Mouse (Mus musculus): ENCODE measurements around the gene Reln. TPM values are rescaled to one million over a fixed set of nuclear protein-coding genes. Genes with fewer than 3 reads are reported as not detected.

Gene Reln
- polyA plus RNA-seq, 1 experiment: 0.61 TPM

GRCm38 (mm10) chr5:21865346-21866107 is 479.0 kb downstream of the Reln start, which contains the start of gene Slc26a5:
Gene Slc26a5, minus strand, starts transcription at chr5:21865604.
- DNase-seq: no peak

GRCm38 (mm10) chr5:21858653-21859052 is 485.8 kb downstream of the Reln start:
- no peak for TF ChIP-seq POLR2A (IDR thresholded peaks at IDR 0.05; ENCODE audit: control insufficient read depth, extremely low read depth, insufficient read depth, low read length, poor library complexity)
- TF ChIP-seq CTCF (IDR thresholded peaks at IDR 0.05; ENCODE audit: borderline replicate concordance, control insufficient read depth, extremely low read depth, insufficient read depth, low read length, poor library complexity): no peak
- 90% methylated on average over 7 of the region's 7 CpGs for WGBS
- Histone ChIP-seq H3K27me3 (ENCODE audit: control insufficient read depth, insufficient read depth, low read length) (no peaks in the 10 kb centered on the region), H3K4me1 (replicated peaks; ENCODE audit: control insufficient read depth, insufficient read depth, low read length) (no peaks in the 10 kb centered on the region), H3K4me3 (ENCODE audit: control insufficient read depth, insufficient read depth, low read length) (no peak overlapping the region), H3K27ac (ENCODE audit: control insufficient read depth, insufficient read depth, low read length) (no peak overlapping the region), H3K36me3 (ENCODE audit: control insufficient read depth, insufficient read depth, low read length) (no peaks in the 10 kb centered on the region)
- DNase-seq: no peak

More at GRCm38 (mm10) chr5:21865346-21866107, 479.0 kb downstream of the Reln start, which contains the start of gene Slc26a5:
- no peaks in the 10 kb centered on the region; the same call in 1 of the 2 replicates for H3K27me3 ChIP-seq (ENCODE audit: control insufficient read depth, insufficient read depth, low read length)
- H3K4me3 ChIP-seq (ENCODE audit: control insufficient read depth, insufficient read depth, low read length): no peak within 1 kb of the TSS
- no peaks in the 10 kb centered on the region for H3K4me1 ChIP-seq (replicated peaks; ENCODE audit: control insufficient read depth, insufficient read depth, low read length)
- WGBS: 11% methylated on average over 29 of the region's 29 CpGs
- no peaks in the 10 kb centered on the region for H3K36me3 ChIP-seq (ENCODE audit: control insufficient read depth, insufficient read depth, low read length)
- no peak for TF ChIP-seq CTCF (IDR thresholded peaks at IDR 0.05; ENCODE audit: borderline replicate concordance, control insufficient read depth, extremely low read depth, insufficient read depth, low read length, poor library complexity)
- no peak for TF ChIP-seq POLR2A (IDR thresholded peaks at IDR 0.05; ENCODE audit: control insufficient read depth, extremely low read depth, insufficient read depth, low read length, poor library complexity)
- no peak within 1 kb of the TSS for H3K27ac ChIP-seq (ENCODE audit: control insufficient read depth, insufficient read depth, low read length)

GRCm38 (mm10) chr5:21851679-21852340 is 492.7 kb downstream of the Reln start:
- H3K36me3 ChIP-seq (ENCODE audit: control insufficient read depth, insufficient read depth, low read length): no peaks in the 10 kb centered on the region
- 84% methylated on average over 10 of the region's 10 CpGs for WGBS
- TF ChIP-seq POLR2A (IDR thresholded peaks at IDR 0.05; ENCODE audit: control insufficient read depth, extremely low read depth, insufficient read depth, low read length, poor library complexity) (no peak), CTCF (IDR thresholded peaks at IDR 0.05; ENCODE audit: borderline replicate concordance, control insufficient read depth, extremely low read depth, insufficient read depth, low read length, poor library complexity) (no peak)
- H3K4me1 ChIP-seq (replicated peaks; ENCODE audit: control insufficient read depth, insufficient read depth, low read length): no peaks in the 10 kb centered on the region
- DNase-seq: no peak
- H3K4me3 ChIP-seq (ENCODE audit: control insufficient read depth, insufficient read depth, low read length): no peak overlapping the region
- H3K27ac ChIP-seq (ENCODE audit: control insufficient read depth, insufficient read depth, low read length): no peak overlapping the region
- H3K27me3 ChIP-seq (ENCODE audit: control insufficient read depth, insufficient read depth, low read length): no peaks in the 10 kb centered on the region

GRCm38 (mm10) chr5:21847438-21847837 is 497.1 kb downstream of the Reln start:
- WGBS: 75% methylated on average over 6 of the region's 6 CpGs
- Histone ChIP-seq H3K36me3 (ENCODE audit: control insufficient read depth, insufficient read depth, low read length) (no peaks in the 10 kb centered on the region), H3K4me3 (ENCODE audit: control insufficient read depth, insufficient read depth, low read length) (no peak overlapping the region), H3K27ac (ENCODE audit: control insufficient read depth, insufficient read depth, low read length) (no peak overlapping the region), H3K4me1 (replicated peaks; ENCODE audit: control insufficient read depth, insufficient read depth, low read length) (no peaks in the 10 kb centered on the region), H3K27me3 (ENCODE audit: control insufficient read depth, insufficient read depth, low read length) (no peaks in the 10 kb centered on the region)
- TF ChIP-seq POLR2A (IDR thresholded peaks at IDR 0.05; ENCODE audit: control insufficient read depth, extremely low read depth, insufficient read depth, low read length, poor library complexity): no peak
- TF ChIP-seq CTCF (IDR thresholded peaks at IDR 0.05; ENCODE audit: borderline replicate concordance, control insufficient read depth, extremely low read depth, insufficient read depth, low read length, poor library complexity): no peak
- DNase-seq: no peak

GRCm38 (mm10) chr5:21846616-21847290 is 497.7 kb downstream of the Reln start:
- Histone ChIP-seq H3K4me1 (replicated peaks; ENCODE audit: control insufficient read depth, insufficient read depth, low read length) (no peaks in the 10 kb centered on the region), H3K36me3 (ENCODE audit: control insufficient read depth, insufficient read depth, low read length) (no peaks in the 10 kb centered on the region), H3K4me3 (ENCODE audit: control insufficient read depth, insufficient read depth, low read length) (no peak overlapping the region), H3K27ac (ENCODE audit: control insufficient read depth, insufficient read depth, low read length) (no peak overlapping the region), H3K27me3 (ENCODE audit: control insufficient read depth, insufficient read depth, low read length) (no peaks in the 10 kb centered on the region)
- TF ChIP-seq POLR2A (IDR thresholded peaks at IDR 0.05; ENCODE audit: control insufficient read depth, extremely low read depth, insufficient read depth, low read length, poor library complexity) (no peak), CTCF (IDR thresholded peaks at IDR 0.05; ENCODE audit: borderline replicate concordance, control insufficient read depth, extremely low read depth, insufficient read depth, low read length, poor library complexity) (no peak)
- WGBS: 80% methylated on average over 20 of the region's 20 CpGs
- DNase-seq: no peak

- DNase-seq: no peak
- no peak for TF ChIP-seq POLR2A (IDR thresholded peaks at IDR 0.05; ENCODE audit: control insufficient read depth, extremely low read depth, insufficient read depth, low read length, poor library complexity)
- TF ChIP-seq CTCF (IDR thresholded peaks at IDR 0.05; ENCODE audit: borderline replicate concordance, control insufficient read depth, extremely low read depth, insufficient read depth, low read length, poor library complexity): no peak
- no peaks in the 10 kb centered on the region for H3K27me3 ChIP-seq (ENCODE audit: control insufficient read depth, insufficient read depth, low read length)
- H3K36me3 ChIP-seq (ENCODE audit: control insufficient read depth, insufficient read depth, low read length): no peaks in the 10 kb centered on the region
- no peaks in the 10 kb centered on the region for H3K4me1 ChIP-seq (replicated peaks; ENCODE audit: control insufficient read depth, insufficient read depth, low read length)
- WGBS: 72% methylated on average over 4 of the region's 4 CpGs
- H3K27ac ChIP-seq (ENCODE audit: control insufficient read depth, insufficient read depth, low read length): no peak overlapping the region
- no peak overlapping the region for H3K4me3 ChIP-seq (ENCODE audit: control insufficient read depth, insufficient read depth, low read length)
Observed at GRCm38 (mm10) chr5:21844676-21845075, 499.8 kb downstream of the Reln start.

Other genes with a start within 250 kb of the Reln start
- 5.3 and 6.1 TPM in 2 replicates for gene Orc5, start 205.7 kb upstream of the Reln start, polyA plus RNA-seq (2012; rRNA removed)

Data from thymus, adult 2 months (tissue).